Mouse (Mus musculus) heart, embryonic 11.5 days (tissue): ENCODE data around the gene Chad. TPM values are rescaled to one million over a fixed set of nuclear protein-coding genes. Genes with fewer than 3 reads are reported as not detected.

Experiments
- ATAC-seq: fragments of 200-750 bp; cut with Nextera tagmentation; replicated peaks from 2 replicates; pipeline ENCODE4 v1.8.0; 2017; ENCODE audit warnings: moderate library complexity; ENCODE audit not compliant: insufficient number of reproducible peaks, low FRiP score, low TSS enrichment
- H3K27ac ChIP-seq: fragments of 300-500 bp; sonication (generic); 2 replicates; pipeline ENCODE4 v1.5.1; 2014; ENCODE audit warnings: mild to moderate bottlenecking, low read depth, low read length
- H3K27me3 ChIP-seq: fragments of 300-500 bp; sonication (generic); 2 replicates; pipeline ENCODE4 v1.6.1; 2014; ENCODE audit warnings: mild to moderate bottlenecking, low read length, mixed read lengths; ENCODE audit not compliant: control insufficient read depth, insufficient read depth
- H3K36me3 ChIP-seq: fragments of 300-500 bp; sonication (generic); 2 replicates; pipeline ENCODE4 v1.6.1; 2014; ENCODE audit warnings: mild to moderate bottlenecking, low read length, moderate library complexity, mixed read lengths; ENCODE audit not compliant: control insufficient read depth, insufficient read depth
- H3K4me1 ChIP-seq: fragments of 300-500 bp; sonication (generic); 2 replicates; pipeline ENCODE4 v1.6.1; 2014; ENCODE audit warnings: low read length; ENCODE audit not compliant: control insufficient read depth, insufficient read depth
- H3K4me2 ChIP-seq: fragments of 300-500 bp; sonication (generic); 2 replicates; pipeline ENCODE4 v1.6.1; 2014; ENCODE audit warnings: mild to moderate bottlenecking, moderate library complexity
- H3K4me3 ChIP-seq: fragments of 300-500 bp; sonication (generic); 2 replicates; pipeline ENCODE4 v1.5.1; 2014; ENCODE audit warnings: low read depth, low read length
- H3K9ac ChIP-seq: fragments of 300-500 bp; sonication (generic); 2 replicates; pipeline ENCODE4 v1.6.1; 2014; ENCODE audit warnings: mild to moderate bottlenecking, low read depth, low read length, moderate library complexity
- H3K9me3 ChIP-seq: fragments of 300-500 bp; sonication (generic); replicated peaks from 2 replicates; pipeline ENCODE4 v1.6.1; 2016; ENCODE audit warnings: low read length; ENCODE audit not compliant: control insufficient read depth
- WGBS: fragments of 180-500 bp; shearing (Covaris S2); extraction: QIAGEN DNeasy Blood & Tissue Kit; methylation state at CpG from one replicate; pipeline ENCODE4 v1.1.7; 2014; ENCODE audit not compliant: insufficient replicate concordance; 5-methylcytosine and 5-hydroxymethylcytosine counted together
- polyA plus RNA-seq: library from polyadenylated mRNA; unstranded; fragments of >200 nt; fragmentation: Nextera tagmentation; extraction: Ambion mirVana; gene quantifications from 2 replicates; pipeline ENCODE4 v1.2.1, GENCODE M21; 2014

The Chad gene
- polyA plus RNA-seq: 0.21 TPM in 1 of 2 replicates, not detected in the other

- Histone ChIP-seq H3K4me2 (peak within 1 kb of the TSS; percentile 71), H3K27me3 (peaks cover 30% of the 10 kb centered on the region), H3K9me3 (no peaks in the 10 kb centered on the region), H3K4me3 (peak within 1 kb of the TSS; percentile 38), H3K9ac (peak within 1 kb of the TSS; percentile 59), H3K4me1 (peaks cover 12% of the 10 kb centered on the region), H3K36me3 (no peaks in the 10 kb centered on the region), H3K27ac (no peak within 1 kb of the TSS)
- 0 out of 2 replicates have a peak, but pooled peaks have one; percentile 21 for ATAC-seq
- 2% methylated on average over 35 of the region's 35 CpGs for WGBS
Measured at GRCm38 (mm10) chr11:94564437-94565150, at the start of gene Chad. Gene Chad (plus strand): TSS chr11:94565047.

DNA sequence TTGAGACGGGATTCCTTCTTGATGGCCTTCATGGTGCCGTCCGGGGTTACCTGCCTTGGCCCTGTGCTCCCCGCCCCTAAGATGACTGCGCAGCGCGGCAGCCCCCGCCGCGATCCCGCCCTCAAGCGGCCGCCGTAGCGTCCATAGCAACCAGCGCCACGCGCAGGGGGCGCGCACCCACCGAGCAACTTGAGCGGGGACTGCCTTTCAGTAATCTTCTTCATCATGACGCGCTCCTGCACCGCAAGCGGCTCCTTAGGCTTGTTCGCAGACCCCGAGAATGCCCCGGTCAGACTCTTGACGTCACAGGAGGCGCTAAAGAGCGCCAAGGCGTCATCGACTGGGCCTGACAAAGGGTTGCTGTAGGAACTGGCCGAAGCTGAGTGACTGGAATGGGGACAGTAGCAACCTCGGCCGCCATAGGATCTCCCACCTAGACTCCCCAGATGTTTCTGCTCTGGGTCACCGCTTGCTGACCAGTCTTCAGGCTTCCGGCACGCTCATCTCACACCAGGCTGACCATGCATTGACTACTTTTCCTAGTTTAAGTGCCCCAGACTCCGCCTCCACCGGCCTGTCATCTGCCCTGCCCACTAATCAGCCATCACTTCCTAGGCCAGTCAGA, 43.5 kb upstream of the Chad start, which contains the start of gene Mycbpap:
Gene Mycbpap (minus strand): TSS at position 524 of the 625 bp plus-strand sequence.
- no peaks in the 10 kb centered on the region for H3K9me3 ChIP-seq
- peak within 1 kb of the TSS; percentile 65 for H3K27ac ChIP-seq
- H3K36me3 ChIP-seq: no peaks in the 10 kb centered on the region
- 0 out of 2 replicates have a peak, but pooled peaks have one; percentile 55 for ATAC-seq
- WGBS: under 1% methylated on average over 42 of the region's 42 CpGs
- peak within 1 kb of the TSS; percentile 91 for H3K4me2 ChIP-seq
- no peaks in the 10 kb centered on the region for H3K27me3 ChIP-seq
- peak within 1 kb of the TSS; percentile 68 for H3K4me3 ChIP-seq
- H3K4me1 ChIP-seq: peaks cover 21% of the 10 kb centered on the region
- H3K9ac ChIP-seq: peak within 1 kb of the TSS; percentile 74

GRCm38 (mm10) chr11:94526171-94526879, 38.5 kb upstream of the Chad start:
- Histone ChIP-seq H3K4me3 (no peak overlapping the region), H3K4me1 (peaks cover 18% of the 10 kb centered on the region), H3K4me2 (no peak overlapping the region), H3K27me3 (no peaks in the 10 kb centered on the region), H3K9ac (no peak overlapping the region), H3K9me3 (no peaks in the 10 kb centered on the region), H3K27ac (no peak overlapping the region), H3K36me3 (no peaks in the 10 kb centered on the region)
- WGBS: 59% methylated on average over 9 of the region's 9 CpGs
- ATAC-seq: no peak

DNA sequence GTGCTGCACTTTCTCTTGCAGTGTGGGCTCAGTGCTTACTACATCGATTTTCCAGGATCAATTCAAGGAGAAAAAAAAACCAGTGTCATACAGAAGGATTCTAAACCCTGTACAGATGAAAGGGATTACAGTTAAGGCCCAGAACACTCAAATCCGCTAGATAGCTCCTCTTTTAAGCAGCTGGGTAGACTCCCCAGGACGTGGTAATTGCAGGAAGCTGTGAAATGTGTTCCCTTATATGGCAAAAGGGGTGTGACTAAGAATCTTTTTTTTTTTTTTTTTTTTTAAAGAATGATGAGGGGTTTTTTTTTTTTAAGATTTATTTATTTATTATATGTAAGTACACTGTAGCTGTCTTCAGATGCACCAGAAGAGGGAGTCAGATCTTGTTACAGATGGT, 36.0 kb upstream of the Chad start:
- Histone ChIP-seq H3K27me3 (no peaks in the 10 kb centered on the region), H3K4me3 (no peak overlapping the region), H3K4me1 (peaks cover 4% of the 10 kb centered on the region; the same call in 1 of the 2 replicates), H3K27ac (no peak overlapping the region), H3K4me2 (no peak overlapping the region), H3K9me3 (no peaks in the 10 kb centered on the region), H3K36me3 (no peaks in the 10 kb centered on the region), H3K9ac (no peak overlapping the region)
- no peak for ATAC-seq
- WGBS: 50% methylated on average over 3 of the region's 3 CpGs

DNA sequence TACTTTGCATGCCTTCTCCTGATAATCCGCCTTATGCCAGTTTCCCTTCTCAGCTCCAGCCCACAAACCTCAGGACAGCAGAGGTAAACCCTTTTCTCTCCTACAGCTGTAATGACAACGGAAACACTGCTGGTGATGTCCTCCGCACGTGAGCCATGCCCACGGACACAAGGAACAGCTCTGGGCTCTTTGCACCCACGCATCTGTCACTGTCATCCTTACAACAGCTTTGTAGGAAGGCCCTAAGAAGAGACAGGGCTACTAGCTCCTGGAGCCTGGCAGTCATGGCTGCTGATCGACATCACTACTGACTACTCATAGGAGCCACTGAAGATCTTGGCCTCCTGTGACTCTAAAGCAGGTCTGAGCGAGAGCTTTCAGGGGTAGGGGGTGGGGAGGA, 31.7 kb upstream of the Chad start:
- no peak for ATAC-seq
- Histone ChIP-seq H3K4me3 (no peak overlapping the region), H3K27me3 (no peaks in the 10 kb centered on the region), H3K9me3 (no peaks in the 10 kb centered on the region), H3K36me3 (no peaks in the 10 kb centered on the region), H3K4me2 (no peak overlapping the region), H3K4me1 (no peaks in the 10 kb centered on the region), H3K27ac (no peak overlapping the region), H3K9ac (no peak overlapping the region)
- WGBS: 72% methylated on average over 8 of the region's 8 CpGs

DNA sequence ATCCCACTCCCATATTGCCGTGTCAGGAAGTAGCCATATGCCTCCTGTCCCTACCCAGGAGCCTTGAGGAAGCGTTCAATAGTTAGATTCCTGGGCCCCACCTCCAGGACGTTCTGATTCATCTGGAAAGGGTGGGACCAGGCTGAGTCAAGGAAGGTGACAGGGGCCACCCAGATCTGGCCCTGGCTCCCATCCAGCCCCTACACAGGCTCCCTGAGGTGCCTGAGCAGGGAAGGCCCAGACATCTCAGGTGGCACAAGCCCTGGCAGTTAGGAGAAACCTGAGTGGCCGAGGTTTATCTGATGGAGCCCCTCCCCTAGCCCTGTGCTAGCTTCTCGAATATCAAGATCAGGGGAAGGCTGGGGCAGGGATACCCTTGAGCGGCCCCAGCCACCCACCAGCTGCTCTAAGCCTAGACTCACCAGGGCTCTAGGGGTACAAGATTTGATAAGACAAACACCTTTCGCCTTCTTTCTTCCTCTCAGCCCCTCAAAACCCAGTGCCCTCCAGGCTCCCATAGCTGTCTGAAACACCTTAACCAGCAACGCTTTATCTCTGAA, 26.0 kb upstream of the Chad start:
- Histone ChIP-seq H3K36me3 (no peaks in the 10 kb centered on the region), H3K27me3 (no peaks in the 10 kb centered on the region), H3K4me3 (no peak overlapping the region), H3K4me2 (no peak overlapping the region), H3K27ac (no peak overlapping the region), H3K4me1 (no peaks in the 10 kb centered on the region), H3K9ac (no peak overlapping the region), H3K9me3 (no peaks in the 10 kb centered on the region)
- ATAC-seq: no peak
- 47% methylated on average over 8 of the region's 8 CpGs for WGBS

- Histone ChIP-seq H3K9me3 (no peaks in the 10 kb centered on the region), H3K36me3 (no peaks in the 10 kb centered on the region), H3K27ac (no peak overlapping the region), H3K9ac (no peak overlapping the region), H3K4me1 (0 out of 2 replicates have a peak, but pooled peaks cover under 1% of the 10 kb centered on the region), H3K4me3 (no peak overlapping the region), H3K27me3 (no peaks in the 10 kb centered on the region), H3K4me2 (no peak overlapping the region)
- WGBS: 79% methylated on average over 7 of the region's 7 CpGs
- ATAC-seq: no peak
Measured at GRCm38 (mm10) chr11:94539761-94540160, 25.1 kb upstream of the Chad start.

DNA sequence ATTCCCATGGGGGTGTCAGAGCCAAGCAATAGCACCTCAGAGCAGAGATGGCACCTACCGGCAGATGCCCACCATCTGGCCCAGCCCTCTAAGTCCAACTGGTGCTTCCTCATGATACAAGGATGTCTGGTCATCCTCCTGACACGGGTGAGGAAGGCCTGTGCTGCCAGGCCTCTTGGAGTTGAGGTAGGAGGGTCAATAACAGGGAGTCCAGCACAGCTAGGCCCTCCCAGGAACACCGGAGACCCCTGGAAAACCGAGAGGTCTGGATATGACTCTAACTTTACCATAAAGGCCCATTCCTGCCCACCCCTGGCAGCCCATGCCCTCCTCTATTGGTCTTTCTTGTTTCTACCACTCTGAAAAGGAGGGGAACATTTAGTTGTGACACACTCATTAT, 22.4 kb upstream of the Chad start:
- 84% methylated on average over 4 of the region's 4 CpGs for WGBS
- Histone ChIP-seq H3K27me3 (no peaks in the 10 kb centered on the region), H3K9ac (no peak overlapping the region), H3K9me3 (no peaks in the 10 kb centered on the region), H3K4me2 (no peak overlapping the region), H3K4me1 (peaks cover 2% of the 10 kb centered on the region; the same call in 1 of the 2 replicates), H3K36me3 (no peaks in the 10 kb centered on the region), H3K27ac (no peak overlapping the region), H3K4me3 (no peak overlapping the region)
- ATAC-seq: no peak
